Mouse (Mus musculus): Measurements from ENCODE around the gene Ptprf.

Ptprf gene

DNA sequence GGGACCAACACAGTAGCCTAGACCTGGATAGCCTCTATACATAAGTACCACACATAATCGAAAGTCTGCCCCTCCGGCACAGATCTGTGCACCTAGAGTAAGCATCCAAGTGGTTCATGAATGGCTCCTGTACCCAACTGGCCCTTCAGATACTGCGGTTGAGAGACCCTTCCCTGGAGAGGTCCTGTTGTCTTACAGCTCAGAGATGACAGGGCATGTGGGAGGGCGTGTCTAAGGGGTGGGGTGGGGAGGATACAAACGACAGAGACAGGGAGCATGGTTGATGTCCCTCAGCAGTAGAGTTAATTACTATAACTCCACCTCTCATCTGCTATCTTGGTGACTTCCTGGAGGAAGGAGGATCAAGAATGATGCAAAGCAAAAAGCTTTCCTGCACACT lies 29.9 kb downstream of the Ptprf start:
- in situ Hi-C loops (cut with MboI; ENCODE audit: low sequenced_read_pairs), result no loop called here

DNA sequence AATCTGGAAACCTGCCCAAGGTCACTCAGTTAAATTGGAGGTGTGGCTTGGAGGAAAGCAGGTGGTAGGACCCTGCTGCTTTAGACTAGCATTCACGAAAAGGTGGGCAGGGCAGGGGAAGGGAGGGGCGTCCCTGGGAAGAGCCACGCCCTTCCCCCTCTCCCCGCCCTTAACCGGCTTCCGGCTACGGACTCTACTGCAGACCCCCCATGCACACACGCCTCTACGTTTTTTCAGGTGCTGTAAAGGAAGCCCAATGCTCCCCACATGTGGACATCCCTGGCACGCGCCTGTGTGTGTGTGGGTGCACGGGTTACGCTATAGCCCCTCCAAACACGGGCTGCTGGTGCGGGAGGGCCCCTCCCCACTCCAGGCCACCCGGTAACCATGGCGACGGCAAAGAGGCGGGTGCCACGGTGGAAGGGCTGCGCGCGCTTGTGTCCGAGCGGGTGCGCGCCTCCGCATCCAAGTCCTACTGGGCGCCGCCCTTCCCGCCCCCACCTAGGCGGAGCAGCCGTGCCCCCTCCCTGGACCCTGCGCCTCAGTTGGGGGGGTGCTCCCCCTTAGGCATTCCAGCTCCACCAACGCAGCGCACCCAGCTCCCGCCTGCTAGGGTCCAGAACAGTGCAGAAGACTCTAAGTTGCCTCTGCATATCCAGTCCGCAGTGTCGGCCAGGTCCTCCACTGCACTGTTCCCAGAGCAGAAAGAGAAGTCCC lies 30.5 kb downstream of the Ptprf start:
- in situ Hi-C loops (cut with MboI; ENCODE audit: low sequenced_read_pairs), result no loop called here

DNA sequence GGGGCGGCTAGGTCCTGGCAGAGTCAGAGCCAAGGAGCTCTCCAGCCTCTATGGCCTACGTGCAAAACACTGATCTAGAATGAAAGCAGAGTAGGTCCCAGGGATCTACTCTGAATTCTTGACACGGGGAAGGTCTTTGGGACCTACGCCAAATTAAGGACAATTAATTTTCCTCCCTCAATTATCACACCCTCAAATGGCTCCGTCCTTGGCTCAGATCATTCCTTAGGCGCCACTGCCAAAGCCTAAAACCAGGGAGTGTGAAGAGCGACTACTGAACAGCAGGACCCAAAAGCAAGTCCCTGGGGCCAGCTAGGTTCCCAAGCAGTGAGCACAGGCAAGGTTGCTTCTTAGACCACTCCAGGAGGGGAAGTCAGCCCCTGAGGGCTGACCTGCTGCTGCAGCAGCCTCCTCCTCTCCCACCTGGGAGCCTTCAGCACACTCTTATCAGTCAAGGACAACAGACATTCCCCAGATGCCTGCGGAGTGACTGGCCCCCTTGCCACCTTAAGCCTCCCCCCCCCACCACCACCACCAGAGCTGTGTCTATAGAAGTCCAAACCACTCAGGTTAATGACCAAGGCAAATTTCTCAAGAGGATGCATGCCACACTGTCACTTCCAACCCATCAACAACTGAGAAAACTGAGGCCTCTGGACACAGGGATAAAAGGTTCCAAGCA lies 31.3 kb downstream of the Ptprf start:
- in situ Hi-C loops (cut with MboI; ENCODE audit: low sequenced_read_pairs), result no loop called here

DNA sequence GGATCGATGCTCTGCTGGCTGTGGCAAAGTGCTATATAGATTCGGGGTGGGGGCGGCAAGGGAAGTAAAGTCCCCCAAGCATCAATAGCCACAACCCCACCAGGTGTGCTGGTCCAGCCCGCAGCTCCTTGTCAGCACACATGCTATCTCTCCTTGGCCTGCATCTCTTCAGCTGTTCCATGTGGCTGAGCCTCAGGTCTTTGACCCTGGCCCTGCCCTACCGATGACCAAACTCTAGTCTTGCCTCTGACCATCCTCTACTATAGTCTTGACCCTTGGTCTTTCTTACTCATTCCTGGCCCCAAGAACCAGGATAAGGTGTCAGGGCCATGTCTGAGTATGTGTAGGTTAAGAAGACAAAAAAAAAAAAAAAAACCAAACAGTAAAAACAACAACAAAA lies 33.2 kb downstream of the Ptprf start:
- in situ Hi-C loops (cut with MboI; ENCODE audit: low sequenced_read_pairs), result no loop called here

DNA sequence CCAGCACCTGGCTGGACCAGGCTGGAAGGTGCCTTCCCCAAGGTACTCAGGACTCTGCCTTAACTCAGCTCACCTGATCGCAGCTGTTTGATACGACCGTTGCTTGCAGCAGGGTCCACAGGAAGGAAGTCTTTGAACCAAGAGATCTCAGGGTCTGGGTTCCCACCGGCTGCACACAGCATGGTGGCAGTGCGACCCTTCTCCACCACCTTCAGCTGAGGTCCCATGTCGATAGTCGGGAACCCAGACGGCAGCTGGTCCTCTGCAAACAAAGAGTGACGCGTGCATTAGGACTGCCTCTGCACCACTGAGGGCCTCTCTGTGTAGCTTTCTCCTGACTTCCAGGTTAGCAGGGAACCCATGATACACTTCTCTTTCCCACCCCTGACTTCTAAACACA lies 33.8 kb downstream of the Ptprf start:
- in situ Hi-C loops (cut with MboI; ENCODE audit: low sequenced_read_pairs), result no loop called here

DNA sequence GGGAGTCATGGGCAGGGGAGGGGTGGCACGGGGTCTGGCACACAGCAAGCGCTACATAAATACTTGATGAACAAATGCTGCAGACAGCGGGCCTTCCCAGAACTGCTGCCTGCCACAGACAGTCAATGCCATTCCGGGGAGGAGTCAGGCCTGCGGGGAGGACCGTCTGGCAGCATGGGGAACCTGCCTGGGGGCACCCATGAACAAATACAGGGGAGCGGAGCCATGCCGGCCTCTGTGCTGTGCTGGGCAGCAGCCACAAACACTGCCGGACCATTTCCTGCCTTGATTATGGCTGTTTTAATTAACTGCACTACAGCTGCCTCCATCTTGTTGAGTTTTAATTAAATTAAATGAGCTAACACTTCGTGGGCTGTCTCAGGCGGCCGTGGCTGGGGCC lies 35.0 kb downstream of the Ptprf start:
- in situ Hi-C loops (cut with MboI; ENCODE audit: low sequenced_read_pairs), result no loop called here

DNA sequence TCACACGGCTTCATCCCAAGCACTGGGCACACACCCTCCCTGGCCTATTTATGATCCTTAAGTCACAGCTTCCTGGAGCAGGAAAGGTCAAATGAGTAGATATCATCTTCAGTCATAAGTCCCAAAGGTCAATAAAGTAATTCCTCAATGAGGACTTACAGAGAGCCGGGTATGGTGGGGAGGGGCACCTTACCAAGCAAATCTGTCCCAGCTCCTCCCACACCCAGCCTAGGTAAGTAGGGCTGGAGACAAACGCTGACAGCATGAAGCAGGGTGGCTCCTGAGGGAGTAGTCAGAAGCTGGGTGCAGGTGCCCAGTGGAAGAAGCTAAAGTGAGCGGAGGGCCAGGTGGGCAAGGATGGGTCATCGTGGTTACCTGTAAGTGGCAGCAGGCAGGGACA lies 36.3 kb downstream of the Ptprf start:
- in situ Hi-C loops (cut with MboI; ENCODE audit: low sequenced_read_pairs), result no loop called here

DNA sequence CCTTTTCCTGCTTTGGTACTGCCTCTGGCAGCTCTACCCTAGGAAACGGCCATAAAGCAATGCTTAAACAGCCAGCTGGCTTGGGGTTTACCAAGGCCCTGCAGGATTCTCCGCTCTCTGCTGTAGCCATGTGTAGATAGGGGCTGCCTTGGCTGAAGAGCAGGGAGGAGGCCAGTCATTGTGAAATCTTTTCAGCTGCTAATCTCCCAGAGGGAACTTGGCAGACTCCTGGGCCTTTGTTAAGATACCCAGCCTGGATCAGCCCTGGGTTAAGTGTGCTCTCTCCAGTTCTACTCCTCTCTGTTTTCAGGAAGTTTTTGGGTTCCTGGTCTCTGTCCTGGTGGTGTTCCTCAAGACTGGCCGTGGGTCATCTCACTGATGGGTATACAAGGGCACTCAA lies 43.9 kb downstream of the Ptprf start:
- in situ Hi-C loops (cut with MboI; ENCODE audit: low sequenced_read_pairs), result no loop called here

DNA sequence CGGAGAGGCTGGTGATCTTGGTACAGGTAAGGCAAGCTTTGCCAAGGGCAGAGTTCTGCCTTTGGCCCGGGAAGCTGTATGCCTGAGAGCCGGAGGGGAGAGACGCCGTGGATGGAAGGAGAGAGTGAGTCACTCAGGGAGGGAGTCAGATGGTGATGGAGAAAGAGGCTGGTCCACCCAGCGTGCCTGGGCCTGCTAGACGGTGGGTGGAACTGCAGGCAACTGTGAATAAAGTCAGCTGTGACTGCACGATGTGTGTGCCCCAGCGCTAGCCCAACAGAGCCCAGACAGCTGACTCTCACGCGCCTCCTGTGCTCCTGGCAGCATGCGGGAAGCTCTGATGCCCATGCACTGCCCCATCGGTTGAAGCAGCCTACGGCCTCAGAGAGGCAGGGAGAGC lies 45.4 kb downstream of the Ptprf start:
- in situ Hi-C loops (cut with MboI; ENCODE audit: low sequenced_read_pairs), result no loop called here

DNA sequence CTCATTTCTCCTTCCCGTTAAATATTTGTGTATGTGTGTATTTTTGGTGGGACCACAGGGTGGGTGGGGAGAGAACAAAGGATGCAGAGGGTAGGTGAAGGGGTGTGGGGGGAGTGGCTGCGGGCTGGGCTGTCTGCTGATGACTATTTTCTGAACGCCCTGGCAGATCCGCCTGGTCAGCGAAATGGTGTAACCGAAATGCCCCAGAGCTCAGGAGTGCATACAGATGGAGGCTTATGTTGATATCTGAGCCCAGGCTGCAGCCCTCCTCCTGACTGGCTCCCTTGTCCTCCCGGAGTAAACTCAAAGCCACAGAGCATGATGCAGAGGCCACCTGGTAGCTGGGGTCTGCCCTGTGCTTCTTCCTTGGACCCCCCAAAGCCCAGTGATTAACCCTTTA lies 47.4 kb downstream of the Ptprf start:
- in situ Hi-C loops (cut with MboI; ENCODE audit: low sequenced_read_pairs), result no loop called here

DNA sequence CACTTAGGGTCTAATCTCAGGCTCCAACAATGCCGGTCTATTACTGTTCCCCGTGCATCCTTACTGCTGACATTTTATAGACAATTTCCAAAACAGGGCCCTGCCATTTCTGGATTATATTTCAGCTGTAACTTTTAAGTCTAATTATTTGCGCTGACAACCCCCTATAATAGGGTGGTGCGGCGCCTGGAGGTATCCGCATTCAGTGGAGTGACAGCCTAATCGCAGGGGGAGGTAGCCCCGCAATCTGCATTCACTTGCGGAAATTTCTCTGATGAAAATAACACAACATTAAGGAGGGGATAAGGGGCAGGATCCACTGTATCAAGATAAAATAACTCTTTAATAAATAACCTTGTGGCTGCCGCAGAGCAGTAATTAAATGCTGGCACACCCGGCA lies 47.9 kb downstream of the Ptprf start:
- in situ Hi-C loops (cut with MboI; ENCODE audit: low sequenced_read_pairs), result no loop called here

DNA sequence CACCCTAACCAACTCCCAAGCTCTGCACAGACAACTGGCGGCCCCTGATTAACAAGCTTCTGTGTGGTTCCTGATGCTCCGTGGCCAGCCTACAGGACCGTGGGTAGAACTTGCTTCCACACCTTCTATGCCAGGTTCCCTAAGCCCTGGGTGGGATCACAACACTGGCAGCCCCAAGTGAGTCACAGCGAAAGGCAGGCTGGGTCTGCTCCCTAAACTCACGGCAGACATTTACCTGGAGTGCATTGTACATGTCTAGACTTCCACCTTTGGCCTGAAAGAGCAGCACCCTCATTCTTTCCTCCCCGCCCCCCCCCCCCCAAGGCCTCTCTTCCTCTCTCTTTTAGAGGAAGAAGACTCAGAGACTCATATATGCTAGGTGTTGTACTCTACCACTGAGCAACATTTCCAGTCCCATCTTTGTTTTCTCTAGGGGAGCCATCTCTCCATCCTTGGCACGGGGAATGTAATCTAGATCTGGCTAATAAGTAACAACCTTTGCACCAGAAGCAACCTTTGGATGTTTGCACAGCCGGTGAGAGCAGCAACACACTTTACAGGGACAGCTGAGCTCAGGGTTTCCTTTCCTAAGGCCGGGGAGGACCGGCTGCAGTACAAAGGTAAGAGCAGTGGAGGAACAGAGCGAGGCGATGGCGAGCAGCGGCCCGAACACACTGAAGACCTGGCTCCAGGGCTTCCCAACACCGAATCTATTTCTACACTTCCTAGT lies 51.1 kb downstream of the Ptprf start:
- in situ Hi-C loops (cut with MboI; ENCODE audit: low sequenced_read_pairs), result no loop called here

DNA sequence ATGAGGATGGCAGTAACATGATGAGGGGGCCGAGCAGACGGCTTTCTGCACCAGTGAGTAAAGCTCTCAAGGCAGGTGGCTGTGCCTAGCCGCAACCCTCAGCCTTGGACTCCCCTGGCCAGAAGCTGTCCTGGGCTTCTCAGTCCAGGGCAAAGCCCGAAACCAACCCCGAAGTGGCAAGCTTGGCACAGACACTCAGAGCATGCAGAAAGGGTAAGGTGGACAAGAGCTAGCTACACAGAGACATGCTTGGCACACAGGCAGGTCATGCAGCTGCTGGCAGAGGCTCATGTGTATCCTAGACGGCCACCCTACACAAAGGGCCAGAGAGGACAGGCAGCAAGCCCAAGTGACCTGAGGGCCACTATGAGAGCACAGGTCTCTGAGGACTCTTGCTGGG lies 52.5 kb downstream of the Ptprf start:
- in situ Hi-C loops (cut with MboI; ENCODE audit: low sequenced_read_pairs), result no loop called here

DNA sequence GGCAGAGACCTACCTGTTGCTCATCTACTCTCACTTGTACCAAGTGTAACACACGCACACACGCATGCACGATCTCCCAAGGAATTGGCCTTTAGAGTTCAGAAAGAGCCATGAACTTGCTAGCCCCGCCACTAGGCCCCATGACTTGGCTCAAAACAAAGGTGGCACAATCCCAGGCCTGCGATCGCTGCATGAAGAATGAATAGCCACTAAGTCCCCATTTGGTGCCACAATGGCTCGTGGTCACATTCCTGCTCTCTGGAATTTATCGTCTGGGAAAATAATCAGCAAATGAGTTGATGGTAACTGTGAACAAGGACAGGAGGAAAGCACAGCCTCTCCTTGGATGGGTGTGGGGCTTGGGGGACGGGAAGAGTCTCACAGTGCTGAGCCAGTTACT lies 54.3 kb downstream of the Ptprf start:
- in situ Hi-C loops (cut with MboI; ENCODE audit: low sequenced_read_pairs), result no loop called here

DNA sequence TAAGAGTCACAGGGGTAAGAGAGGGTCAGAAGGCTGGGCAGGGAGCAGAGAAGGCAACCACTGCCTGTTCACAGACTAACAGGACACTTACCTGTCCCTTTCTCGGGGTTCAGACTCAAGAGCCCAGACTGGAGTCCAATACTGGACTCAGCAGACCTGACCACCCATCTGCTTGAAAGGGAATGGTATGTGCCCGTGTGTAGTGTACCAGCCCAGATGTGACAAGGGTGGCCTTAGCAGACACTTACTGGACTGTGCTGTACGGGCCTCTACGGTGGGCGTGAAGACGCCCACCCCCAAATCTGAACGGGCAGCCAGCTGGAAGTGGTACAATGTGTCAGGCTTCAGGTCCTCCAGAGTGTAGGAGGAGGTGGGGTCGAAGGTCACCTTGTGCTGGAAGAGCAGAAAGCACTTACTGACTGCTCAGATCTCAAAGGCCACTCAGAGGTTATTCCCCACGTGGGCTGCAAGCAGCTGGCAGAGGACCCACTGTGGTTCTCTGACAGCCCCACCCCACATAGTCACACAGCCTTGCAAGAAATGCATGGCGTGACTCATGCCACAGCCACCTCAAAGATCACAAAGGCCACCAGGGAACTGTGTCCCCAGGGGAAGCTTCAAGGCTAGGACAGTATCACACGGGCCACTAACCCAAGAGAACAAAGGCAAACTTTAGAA lies 56.4 kb downstream of the Ptprf start:
- in situ Hi-C loops (cut with MboI; ENCODE audit: low sequenced_read_pairs), result no loop called here

DNA sequence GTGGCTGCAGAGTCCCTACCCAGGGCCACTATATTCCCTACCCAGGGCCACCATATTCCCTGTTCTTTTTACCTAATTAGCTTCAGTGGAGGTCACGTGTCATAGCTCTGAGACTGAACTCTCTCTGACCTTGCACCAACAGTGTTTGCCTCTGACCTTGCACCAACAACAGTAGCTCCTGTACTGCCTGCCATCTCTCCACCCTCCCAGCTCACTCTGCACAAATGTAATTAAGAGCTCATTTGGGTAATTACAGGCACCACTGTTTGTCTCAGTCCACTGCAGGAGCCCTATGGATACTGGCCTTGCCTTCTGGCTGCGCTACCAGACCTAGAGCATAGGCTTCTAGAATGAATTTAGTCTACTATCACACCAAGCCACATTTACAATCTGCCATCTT lies 57.3 kb downstream of the Ptprf start:
- in situ Hi-C loops (cut with MboI; ENCODE audit: low sequenced_read_pairs), result no loop called here

DNA sequence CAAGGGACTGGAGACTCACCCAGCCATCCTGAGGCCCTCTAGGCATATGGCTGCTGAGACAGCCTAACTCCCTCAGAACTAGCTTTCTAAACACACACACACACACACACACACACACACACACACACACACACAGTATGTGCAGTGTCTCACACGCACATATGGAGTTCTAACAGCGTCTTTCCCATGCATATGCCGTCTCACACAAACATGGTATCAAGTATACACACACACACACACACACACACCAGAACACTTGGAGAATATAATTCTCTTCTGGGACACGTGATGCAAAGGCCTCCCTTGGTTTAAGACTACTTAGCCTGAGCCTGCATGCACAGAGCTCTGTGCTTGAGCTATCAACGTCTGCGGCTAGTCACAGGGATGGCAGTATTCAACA lies 59.3 kb downstream of the Ptprf start:
- in situ Hi-C loops (cut with MboI; ENCODE audit: low sequenced_read_pairs), result no loop called here

DNA sequence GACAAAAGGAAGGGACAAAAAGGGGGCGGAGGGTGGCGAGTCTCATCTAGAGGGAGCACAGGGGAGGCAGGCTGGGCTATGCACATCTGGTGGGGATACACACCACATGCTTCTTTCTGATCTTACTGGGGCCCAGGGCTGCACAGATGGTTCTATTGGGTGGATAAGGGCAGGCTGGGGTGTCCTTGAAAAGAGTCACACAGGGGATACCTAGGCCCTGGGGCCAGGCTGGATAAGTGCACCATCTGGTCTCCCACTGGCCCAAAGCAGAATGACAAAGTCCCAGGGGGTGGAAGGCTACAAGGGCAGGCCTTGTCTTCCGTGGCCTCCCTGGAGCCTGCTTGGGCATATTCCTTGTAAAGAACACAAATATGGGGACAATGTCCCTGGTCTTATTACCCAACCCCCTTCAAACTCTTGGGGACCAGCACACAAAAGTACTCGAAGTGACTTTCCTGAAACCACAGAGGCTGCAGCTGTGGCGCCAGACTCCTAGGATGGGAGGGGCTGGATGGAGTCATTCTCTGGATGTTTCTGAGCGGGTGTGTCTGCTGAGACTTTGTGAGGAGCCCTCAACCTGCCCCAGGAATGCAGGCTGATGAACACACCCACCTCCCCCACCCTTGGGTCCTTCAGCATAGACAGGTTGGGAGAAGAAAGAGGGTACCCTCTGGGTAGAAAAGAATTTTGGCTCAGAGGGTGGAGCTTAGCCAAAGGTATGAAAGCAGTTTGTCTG lies 62.0 kb downstream of the Ptprf start:
- in situ Hi-C loops (cut with MboI; ENCODE audit: low sequenced_read_pairs), result no loop called here

DNA sequence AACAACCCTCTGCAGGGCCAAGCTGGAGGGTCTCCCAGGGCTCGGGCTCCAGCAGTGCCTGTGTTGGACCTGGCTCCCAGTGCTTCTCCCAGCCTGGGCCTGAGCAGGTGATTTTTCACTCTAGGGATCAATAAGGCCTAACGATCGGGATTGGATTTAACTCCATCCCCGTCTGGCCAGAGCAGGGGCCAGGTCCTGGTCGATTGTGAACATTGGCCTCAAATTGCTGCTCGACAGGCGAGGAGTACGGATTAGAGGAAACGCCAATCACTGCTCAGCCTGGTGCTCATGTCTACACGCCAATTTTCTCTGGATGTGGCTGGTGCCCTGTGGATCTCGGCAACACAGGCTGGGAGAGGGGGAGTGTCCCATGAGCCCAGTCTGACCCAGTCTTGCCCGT lies 63.8 kb downstream of the Ptprf start:
- in situ Hi-C loops (cut with MboI; ENCODE audit: low sequenced_read_pairs), result no loop called here

DNA sequence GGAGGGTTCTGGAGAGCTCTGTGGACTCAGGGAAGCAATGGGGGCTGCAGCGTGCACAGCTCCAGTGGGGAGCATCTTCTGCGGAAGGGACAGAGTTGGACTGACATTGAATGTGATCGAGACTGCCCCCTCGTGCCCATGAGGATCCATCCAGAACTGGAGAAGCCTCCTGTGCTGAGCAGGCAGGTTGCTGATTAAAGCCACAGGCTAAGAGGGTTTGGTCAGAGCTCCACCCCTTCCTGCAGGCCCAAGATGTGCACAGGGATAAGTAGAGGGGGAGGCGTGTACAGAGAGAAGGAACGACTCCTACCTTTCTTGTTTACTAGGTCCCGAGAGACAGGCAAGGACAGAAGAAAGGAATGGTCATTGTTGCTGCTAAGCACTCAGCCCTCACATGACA lies 69.9 kb downstream of the Ptprf start:
- in situ Hi-C loops (cut with MboI; ENCODE audit: low sequenced_read_pairs), result no loop called here

DNA sequence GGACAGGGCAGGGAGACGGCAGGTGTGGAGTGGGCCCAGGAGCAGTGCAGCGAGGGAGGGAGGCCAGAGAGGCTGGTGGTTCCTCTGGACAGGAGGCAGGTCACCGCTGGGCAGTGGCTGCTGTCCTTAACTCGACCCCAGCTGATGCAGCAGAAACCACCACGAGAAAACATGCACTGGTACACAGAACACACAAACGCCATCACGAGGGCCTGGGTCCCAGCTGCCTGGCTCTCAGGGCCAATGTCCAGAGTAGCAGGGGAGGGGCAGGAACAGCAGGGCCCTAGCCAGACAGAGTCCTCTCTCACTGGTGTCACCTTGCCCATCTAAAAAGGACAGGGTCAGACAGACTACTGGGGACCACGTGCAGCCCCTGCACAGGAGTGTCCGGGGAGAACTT lies 70.4 kb downstream of the Ptprf start:
- in situ Hi-C loops (cut with MboI; ENCODE audit: low sequenced_read_pairs), result no loop called here
